10 mouse cellular contexts compared by ENCODE assay signal in the genomic region with DNA sequence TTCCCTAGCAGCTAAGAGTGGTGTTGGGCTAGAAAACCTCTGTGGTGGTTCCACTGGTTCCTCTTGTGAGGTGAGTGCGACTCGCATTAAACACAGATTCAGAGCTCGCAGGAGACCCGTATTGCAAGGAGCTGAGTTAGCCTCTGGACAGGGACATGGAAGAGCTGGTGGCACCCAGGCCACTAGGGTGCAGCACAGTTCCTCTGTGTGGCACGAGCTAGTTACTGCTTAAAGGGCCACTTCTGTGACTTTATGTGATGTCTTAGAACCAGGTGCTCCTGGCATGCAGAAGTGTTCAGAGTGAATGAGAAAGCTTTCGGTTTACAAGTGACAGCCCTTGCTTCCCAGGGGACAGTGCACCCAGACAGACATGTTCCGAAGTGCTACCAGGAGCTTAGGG. TPM values are rescaled to one million over a fixed set of nuclear protein-coding genes. Genes with fewer than 3 reads are reported as not detected.
A peak's percentile ranks its signal among the peaks of the same experiment; 100 is the strongest.
DNase-seq lines count a peak whose midpoint lies in the region; ATAC-seq and TF ChIP-seq lines count a peak whose summit lies in the region.
"Had no signal": no experiment of that assay in that cellular context is flagged by ENCODE, and none has a peak within 500 bp of the region (broad histone marks: within the 10 kb centered on the region; RNA-seq: fewer than 3 reads in every experiment).

No protein-coding gene starts in this region.

- peak; percentile 57 for DNase-seq in layer of hippocampus, adult 11-12 months (ENCODE audit: low spot score)
- DNase-seq in layer of hippocampus, adult 9-10 months (ENCODE audit: low spot score) = no peak
- no peak for DNase-seq in G1E (ENCODE audit: low spot score)
- DNase-seq in left cerebral cortex, adult 2 months (ENCODE audit: extremely low spot score in 1 of 2, low spot score in 2 of 2) = peak; percentile 40 to 45
- peak; percentile 54 for DNase-seq in retina, embryonic 14.5 days (ENCODE audit: low spot score)
- no peak for DNase-seq in gastrocnemius, adult 18-20 months (ENCODE audit: low spot score)
- no peak for DNase-seq in forebrain, embryonic 10.5 days (ENCODE audit: extremely low spot score, low spot score)

- peaks cover 48% of the 10 kb centered on the region for H3K4me1 ChIP-seq in G1E (ENCODE audit: insufficient read depth, low read depth, low read length)
- no peaks in the 10 kb centered on the region for H3K4me1 ChIP-seq in forebrain, embryonic 10.5 days
- H3K4me1 ChIP-seq: limb, embryonic 13.5 days had no signal

- no peak overlapping the region for H3K27ac ChIP-seq in left cerebral cortex, adult 2 months
- no peak overlapping the region for H3K27ac ChIP-seq in forebrain, embryonic 10.5 days
- H3K27ac ChIP-seq: limb, embryonic 13.5 days had no signal

- ATAC-seq in G1E (ENCODE audit: extremely low read depth, insufficient number of reproducible peaks, low FRiP score, poor library complexity, severe bottlenecking) = peak; percentile 72
- ATAC-seq in common myeloid progenitor, adult 5-6 weeks (replicated peaks; ENCODE audit: low read depth, poor library complexity, severe bottlenecking) = peak; percentile 96

- H3K9me3 ChIP-seq in G1E (replicated peaks) = no peaks in the 10 kb centered on the region
- no peaks in the 10 kb centered on the region for H3K9me3 ChIP-seq in forebrain, embryonic 10.5 days
- H3K9me3 ChIP-seq: limb, embryonic 13.5 days had no signal

- no peak for TF ChIP-seq CTCF in G1E (IDR thresholded peaks at IDR 0.05; ENCODE audit: low read depth, low read length)
- TF ChIP-seq CTCF in left cerebral cortex, adult 2 months (IDR thresholded peaks at IDR 0.05) = peak; percentile 67

- WGBS in forebrain, embryonic 10.5 days = 80% methylated on average over 7 of the region's 7 CpGs

- peaks cover 98% of the 10 kb centered on the region for H3K36me3 ChIP-seq in G1E (replicated peaks)
- H3K36me3 ChIP-seq in forebrain, embryonic 10.5 days (replicated peaks) = peaks cover 100% of the 10 kb centered on the region

- intact Hi-C loops in left cerebral cortex, adult 2 months (cut with DNase I) = no loop called here

- no peak overlapping the region for H3K4me3 ChIP-seq in G1E (ENCODE audit: low read depth, low read length)
- H3K4me3 ChIP-seq in left cerebral cortex, adult 2 months = no peak overlapping the region
- no peak overlapping the region for H3K4me3 ChIP-seq in forebrain, embryonic 10.5 days
- H3K4me3 ChIP-seq: erythroblast, embryonic 14.5 days; limb, embryonic 13.5 days had no signal

- no peaks in the 10 kb centered on the region for H3K27me3 ChIP-seq in G1E (ENCODE audit: insufficient read depth, low read length)
- no peaks in the 10 kb centered on the region for H3K27me3 ChIP-seq in forebrain, embryonic 10.5 days (ENCODE audit: poor library complexity, severe bottlenecking)
- H3K27me3 ChIP-seq: limb, embryonic 13.5 days had no signal

RNA-seq across cellular contexts. Expression of a gene that starts 7.9 kb away (rescaled TPM):
- total RNA-seq in G1E (2014; fragmentation: Nextera tagmentation) (74.9 and 88.9 TPM in 2 replicates), G1E (2017) (34.2 and 42.7 TPM in 2 replicates)
- polyA plus RNA-seq in G1E (2012) = 11.3 and 19.1 TPM in 2 replicates
- total RNA-seq in common myeloid progenitor, adult 5-6 weeks (2017) = 40.3 and 52.1 TPM in 2 replicates
- total RNA-seq in left cerebral cortex, adult 2 months (2021) = 10 to 100 TPM; 22.1 to 23.8 TPM
- 10 to 100 TPM; 17.3 to 17.6 TPM for total RNA-seq in gastrocnemius, adult 18-20 months (2021)
- 56.0 and 57.2 TPM in 2 replicates for polyA plus RNA-seq in forebrain, embryonic 10.5 days (2016; fragmentation: Nextera tagmentation; extraction: Ambion mirVana)

RNA-seq across cellular contexts. Expression of a gene that starts 8.0 kb away (rescaled TPM):
- total RNA-seq in G1E (2014; fragmentation: Nextera tagmentation) (112 and 159 TPM in 2 replicates), G1E (2017) (63.1 and 71.0 TPM in 2 replicates)
- polyA plus RNA-seq in G1E (2012) = 9.7 and 22.0 TPM in 2 replicates
- 56.2 and 57.1 TPM in 2 replicates for total RNA-seq in common myeloid progenitor, adult 5-6 weeks (2017)
- total RNA-seq in left cerebral cortex, adult 2 months (2021) = 1 to 10 TPM in 1 of 2 experiments, under 1 TPM in 1; 0.87 to 1.2 TPM
- total RNA-seq in gastrocnemius, adult 18-20 months (2021) = 10 to 100 TPM in 1 of 2 experiments, 1 to 10 TPM in 1; 7.5 to 15.0 TPM
- polyA plus RNA-seq in forebrain, embryonic 10.5 days (2016; fragmentation: Nextera tagmentation; extraction: Ambion mirVana) = 224 and 227 TPM in 2 replicates

RNA-seq across cellular contexts. Expression of a gene that starts 15.3 kb away (rescaled TPM):
- total RNA-seq in G1E (2014; fragmentation: Nextera tagmentation) (0.83 TPM in 1 of 2 replicates, not detected in the other), G1E (2017) (0.46 and 0.87 TPM in 2 replicates)
- 0.16 and 0.20 TPM in 2 replicates for polyA plus RNA-seq in G1E (2012)
- total RNA-seq in common myeloid progenitor, adult 5-6 weeks (2017) = 0.44 and 1.5 TPM in 2 replicates
- under 1 TPM; 0.16 to 0.43 TPM for total RNA-seq in left cerebral cortex, adult 2 months (2021)
- under 1 TPM; 0.14 to 0.38 TPM for total RNA-seq in gastrocnemius, adult 18-20 months (2021)
- 0.24 and 0.34 TPM in 2 replicates for polyA plus RNA-seq in forebrain, embryonic 10.5 days (2016; fragmentation: Nextera tagmentation; extraction: Ambion mirVana)
- polyA plus RNA-seq: erythroblast, embryonic 14.5 days had no signal

RNA-seq across cellular contexts. Expression of a gene that starts 33.0 kb away (rescaled TPM):
- total RNA-seq in G1E (2014; fragmentation: Nextera tagmentation) (32.5 and 37.9 TPM in 2 replicates), G1E (2017) (10.7 and 11.0 TPM in 2 replicates)
- 14.7 and 18.1 TPM in 2 replicates for polyA plus RNA-seq in G1E (2012)
- total RNA-seq in common myeloid progenitor, adult 5-6 weeks (2017) = 5.6 and 6.8 TPM in 2 replicates
- 10 to 100 TPM; 10.9 to 12.6 TPM for total RNA-seq in left cerebral cortex, adult 2 months (2021)
- 1 to 10 TPM; 5.3 to 6.1 TPM for total RNA-seq in gastrocnemius, adult 18-20 months (2021)
- polyA plus RNA-seq in forebrain, embryonic 10.5 days (2016; fragmentation: Nextera tagmentation; extraction: Ambion mirVana) = 15.7 and 16.6 TPM in 2 replicates

Comparison
In these comparisons a context has a peak if more than half of its experiments do, and no peak if none do; other contexts are left out.
1. DNase-seq: peak in layer of hippocampus, adult 11-12 months (single experiment), left cerebral cortex, adult 2 months (2 of 2) and retina, embryonic 14.5 days (single experiment); none in layer of hippocampus, adult 9-10 months (single experiment), G1E (single experiment), gastrocnemius, adult 18-20 months (single experiment) and forebrain, embryonic 10.5 days (single experiment).